Mouse (Mus musculus) thymus, adult 2 months (tissue): ENCODE data around the gene Ets1.

Experiments
- CTCF ChIP-seq: fragments of 200-500 bp; IDR thresholded peaks from 2 replicates; pipeline ENCODE4 v1.5.1; 2012; ENCODE audit warnings: mild to moderate bottlenecking, control low read depth, low read length, moderate library complexity, borderline replicate concordance; ENCODE audit not compliant: control insufficient read depth, poor library complexity, insufficient read depth; ENCODE audit errors: extremely low read depth
- POLR2A ChIP-seq: fragments of 200-500 bp; IDR thresholded peaks from 2 replicates; pipeline ENCODE4 v1.6.1; 2012; ENCODE audit warnings: mild to moderate bottlenecking, low read length, control low read depth, moderate library complexity; ENCODE audit not compliant: control insufficient read depth, poor library complexity, insufficient read depth; ENCODE audit errors: extremely low read depth

DNA sequence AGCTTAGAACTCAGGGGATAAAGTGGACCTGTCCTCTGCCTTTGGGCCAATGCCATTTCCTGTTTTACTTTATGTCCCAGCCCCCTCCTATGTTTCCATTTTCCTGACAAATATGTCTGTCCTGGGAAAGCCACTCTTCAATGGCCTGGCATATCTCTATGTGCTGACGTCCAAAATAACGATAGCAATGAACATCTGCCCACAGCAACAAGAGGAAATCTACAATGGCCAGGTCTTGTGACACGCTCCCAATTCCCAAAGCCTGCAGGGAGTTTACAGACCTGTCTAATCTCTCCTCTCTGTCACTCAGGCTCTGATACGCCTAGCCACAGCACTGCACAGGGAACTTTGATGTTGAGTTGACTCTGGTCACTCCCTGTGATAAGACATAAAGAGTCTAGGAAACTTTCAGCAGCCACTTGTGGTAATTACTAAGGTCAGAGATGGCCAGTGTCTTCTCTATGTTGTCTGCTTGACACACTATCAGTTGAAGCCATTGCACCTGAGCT lies 124.7 kb downstream of the Ets1 start:
- TF ChIP-seq POLR2A = no peak
- no peak for TF ChIP-seq CTCF
